Mouse (Mus musculus): ENCODE measurements around the gene Aph1a.

- no peak for TF ChIP-seq CTCF (IDR thresholded peaks at IDR 0.05; ENCODE audit: low read depth, low read length)
- no peak for TF ChIP-seq POLR2A (IDR thresholded peaks at IDR 0.05; ENCODE audit: extremely low read depth, insufficient read depth, low read length)
Measured at GRCm38 (mm10) chr3:95902373-95902625, 8.5 kb downstream of the Aph1a start.
